Mouse (Mus musculus): ENCODE measurements around the gene Dcaf1.

The Dcaf1 gene

GRCm38 (mm10) chr9:106908715-106909114 is 87.0 kb downstream of the Dcaf1 start:
- DNase-seq = no peak

GRCm38 (mm10) chr9:106911624-106912023 is 90.0 kb downstream of the Dcaf1 start:
- no peak for DNase-seq

- DNase-seq = no peak
These were observed 92.1 kb downstream of the Dcaf1 start for GRCm38 (mm10) chr9:106913759-106914158.

GRCm38 (mm10) chr9:106914878-106915277 is 93.2 kb downstream of the Dcaf1 start:
- no peak for DNase-seq
